In genomic region chr2:161128367-161129111, GRCm38 (mm10) we compare ENCODE assay signal across 11 mouse cellular contexts. TPM values are rescaled to one million over a fixed set of nuclear protein-coding genes. Genes with fewer than 3 reads are reported as not detected.
DNase-seq lines count a peak whose midpoint lies in the region; ATAC-seq and TF ChIP-seq lines count a peak whose summit lies in the region.
"Had no signal": no experiment of that assay in that cellular context is flagged by ENCODE, and none has a peak within 500 bp of the region (broad histone marks: within the 10 kb centered on the region; RNA-seq: fewer than 3 reads in every experiment).

No protein-coding gene starts in this region.

- no peak for ATAC-seq in cerebellum, adult (ENCODE audit: insufficient number of reproducible peaks, low FRiP score, low TSS enrichment)
- no peak for ATAC-seq in kidney, postnatal 0 days (replicated peaks; ENCODE audit: low FRiP score, low read depth)
- no peak for ATAC-seq in kidney, embryonic 16.5 days (ENCODE audit: low FRiP score, low TSS enrichment)

- no peaks in the 10 kb centered on the region for H3K36me3 ChIP-seq in kidney, postnatal 0 days (ENCODE audit: insufficient read depth, low read length)
- H3K36me3 ChIP-seq in kidney, embryonic 16.5 days (ENCODE audit: insufficient read depth, low read length), result no peaks in the 10 kb centered on the region
- H3K36me3 ChIP-seq: heart, embryonic 15.5 days; lung, embryonic 15.5 days had no signal

- no peak overlapping the region for H3K9ac ChIP-seq in kidney, postnatal 0 days (ENCODE audit: low read depth, low read length)
- H3K9ac ChIP-seq in kidney, embryonic 16.5 days (replicated peaks; ENCODE audit: low read length), result no peak overlapping the region
- H3K9ac ChIP-seq: heart, embryonic 15.5 days; lung, embryonic 15.5 days had no signal

- intact Hi-C loops in left cerebral cortex, postnatal 4 days (cut with DNase I), result no loop called here

- peak; percentile 60 to 64 for DNase-seq in cerebellum, postnatal 10 days
- peak; percentile 12 for DNase-seq in kidney, postnatal 0 days (ENCODE audit: low spot score)
- peak; percentile 72 for DNase-seq in NIH3T3 (ENCODE audit: low read depth)
- peak; percentile 32 for DNase-seq in left cerebral cortex, postnatal 4 days
- DNase-seq in spleen, postnatal 36 days (ENCODE audit: low spot score in 2 of 2), result no peak
- DNase-seq in gastrocnemius, postnatal 25 days, result no peak

- no peaks in the 10 kb centered on the region for H3K4me1 ChIP-seq in kidney, postnatal 0 days (replicated peaks; ENCODE audit: insufficient read depth, low read length)
- H3K4me1 ChIP-seq in kidney, embryonic 16.5 days (ENCODE audit: insufficient read depth, low read length), result no peaks in the 10 kb centered on the region
- H3K4me1 ChIP-seq: heart, embryonic 15.5 days had no signal

- no peaks in the 10 kb centered on the region for H3K9me3 ChIP-seq in kidney, postnatal 0 days (replicated peaks; ENCODE audit: low read length)
- H3K9me3 ChIP-seq in kidney, embryonic 16.5 days (ENCODE audit: low read length), result no peaks in the 10 kb centered on the region
- H3K9me3 ChIP-seq: heart, embryonic 15.5 days; lung, embryonic 15.5 days had no signal

- H3K4me3 ChIP-seq in kidney, postnatal 0 days (replicated peaks; ENCODE audit: low read depth, low read length), result no peak overlapping the region
- no peak overlapping the region for H3K4me3 ChIP-seq in kidney, embryonic 16.5 days (ENCODE audit: low read length)
- H3K4me3 ChIP-seq: heart, embryonic 15.5 days; lung, embryonic 15.5 days; myocyte had no signal

- H3K27me3 ChIP-seq in kidney, postnatal 0 days (ENCODE audit: insufficient read depth, low read length), result no peaks in the 10 kb centered on the region
- H3K27me3 ChIP-seq in kidney, embryonic 16.5 days (ENCODE audit: insufficient read depth, low read length), result no peaks in the 10 kb centered on the region
- H3K27me3 ChIP-seq: heart, embryonic 15.5 days; lung, embryonic 15.5 days had no signal

- TF ChIP-seq CTCF in kidney, postnatal 0 days (IDR thresholded peaks at IDR 0.05; ENCODE audit: low read depth), result no peak

- WGBS in kidney, postnatal 0 days, result 57% methylated on average over 10 of the region's 10 CpGs
- 64% methylated on average over 10 of the region's 10 CpGs for WGBS in kidney, embryonic 16.5 days

- no peak overlapping the region for H3K27ac ChIP-seq in kidney, postnatal 0 days
- H3K27ac ChIP-seq in kidney, embryonic 16.5 days (ENCODE audit: low read length), result no peak overlapping the region
- H3K27ac ChIP-seq: heart, embryonic 15.5 days; lung, embryonic 15.5 days had no signal

- no peak overlapping the region for H3K4me2 ChIP-seq in kidney, postnatal 0 days (ENCODE audit: low read length)
- H3K4me2 ChIP-seq in kidney, embryonic 16.5 days (replicated peaks; ENCODE audit: low read depth, low read length), result no peak overlapping the region
- H3K4me2 ChIP-seq: heart, embryonic 15.5 days; lung, embryonic 15.5 days had no signal

RNA-seq across cellular contexts. Expression of gene Chd6, which starts 19.7 kb away (rescaled TPM):
- polyA plus RNA-seq in kidney, postnatal 0 days (2015; fragmentation: Nextera tagmentation; extraction: Ambion mirVana), result 22.4 and 25.0 TPM in 2 replicates
- 30.1 and 35.6 TPM in 2 replicates for polyA plus RNA-seq in kidney, embryonic 16.5 days (2015; fragmentation: Nextera tagmentation; extraction: Ambion mirVana)
- total RNA-seq in left cerebral cortex, postnatal 4 days (2021), result 10 to 100 TPM; 59.1 to 66.4 TPM
- total RNA-seq in gastrocnemius, postnatal 25 days (2021), result 10 to 100 TPM; 11.5 to 12.2 TPM

Comparison
In these comparisons a context has a peak if more than half of its experiments do, and no peak if none do; other contexts are left out.
1. DNase-seq: peak in cerebellum, postnatal 10 days (2 of 2), kidney, postnatal 0 days (single experiment), NIH3T3 (single experiment) and left cerebral cortex, postnatal 4 days (single experiment); none in spleen, postnatal 36 days (0 of 2) and gastrocnemius, postnatal 25 days (single experiment).
2. RNA of gene Chd6, which starts 19.7 kb away (total RNA-seq): 59.1 to 66.4 TPM in left cerebral cortex, postnatal 4 days; 11.5 to 12.2 TPM in gastrocnemius, postnatal 25 days; every median in the first group is over 4 times any median in the second.